Mouse (Mus musculus) kidney, postnatal 0 days (tissue): ENCODE results near the gene Kmt5a. TPM values are rescaled to one million over a fixed set of nuclear protein-coding genes. Genes with fewer than 3 reads are reported as not detected.

Source experiments
- ATAC-seq: fragments of 200-750 bp; cut with Nextera tagmentation; replicated peaks from 2 replicates; pipeline ENCODE4 v1.8.0; 2017; ENCODE audit warnings: low read depth, moderate number of reproducible peaks, moderate TSS enrichment, moderate library complexity; ENCODE audit not compliant: low FRiP score
- DNase-seq: peaks from one replicate; pipeline ENCODE4 v3.0.0-alpha.2; 2016; ENCODE audit warnings: low spot score
- H3K27ac ChIP-seq: fragments of 300-500 bp; sonication (generic); 2 replicates; pipeline ENCODE4 v1.5.1; 2014; ENCODE audit warnings: mild to moderate bottlenecking
- H3K27me3 ChIP-seq: fragments of 300-500 bp; sonication (generic); 2 replicates; pipeline ENCODE4 v1.6.1; 2014; ENCODE audit warnings: low read length, mixed read lengths; ENCODE audit not compliant: insufficient read depth
- H3K36me3 ChIP-seq: fragments of 300-500 bp; sonication (generic); 2 replicates; pipeline ENCODE4 v1.6.1; 2014; ENCODE audit warnings: low read length, mixed read lengths; ENCODE audit not compliant: insufficient read depth
- H3K4me1 ChIP-seq: fragments of 300-500 bp; sonication (generic); replicated peaks from 2 replicates; pipeline ENCODE4 v1.6.1; 2014; ENCODE audit warnings: antibody characterized with exemption, low read length, mixed read lengths; ENCODE audit not compliant: insufficient read depth
- H3K4me2 ChIP-seq: fragments of 300-500 bp; sonication (generic); 2 replicates; pipeline ENCODE4 v1.6.1; 2014; ENCODE audit warnings: mild to moderate bottlenecking, low read length, moderate library complexity, mixed read lengths
- H3K4me3 ChIP-seq: fragments of 300-500 bp; sonication (generic); replicated peaks from 2 replicates; pipeline ENCODE4 v1.5.1; 2014; ENCODE audit warnings: low read depth, low read length
- H3K9ac ChIP-seq: fragments of 300-500 bp; sonication (generic); 2 replicates; pipeline ENCODE4 v1.6.1; 2014; ENCODE audit warnings: low read depth, low read length
- H3K9me3 ChIP-seq: fragments of 300-500 bp; sonication (generic); replicated peaks from 2 replicates; pipeline ENCODE4 v1.6.1; 2016; ENCODE audit warnings: low read length, inconsistent platforms, mixed read lengths
- CTCF ChIP-seq: IDR thresholded peaks from 2 replicates; pipeline ENCODE4 v1.5.1; 2016; ENCODE audit warnings: antibody characterized with exemption, low read depth, mild to moderate bottlenecking, moderate library complexity
- WGBS: fragments of 180-500 bp; shearing (Covaris S2); extraction: QIAGEN DNeasy Blood & Tissue Kit; methylation state at CpG from one replicate; pipeline ENCODE4 v1.1.7; 2014; 5-methylcytosine and 5-hydroxymethylcytosine counted together
- polyA plus RNA-seq: library from polyadenylated mRNA; unstranded; fragments of >200 nt; fragmentation: Nextera tagmentation; extraction: Ambion mirVana; gene quantifications from 2 replicates; pipeline ENCODE4 v1.2.1, GENCODE M21; 2015

Gene Kmt5a
- polyA plus RNA-seq, 1 experiment from 2014 or later: 47.5 TPM

GRCm38 (mm10) chr5:124433048-124433447, 6.7 kb upstream of the Kmt5a start:
- no peak for ATAC-seq
- 63% methylated on average over 2 of the region's 2 CpGs for WGBS

GRCm38 (mm10) chr5:124438229-124438628, 1.5 kb upstream of the Kmt5a start:
- ATAC-seq (no peak), DNase-seq (no peak)
- no peaks in the 10 kb centered on the region for H3K27me3 ChIP-seq
- no peak overlapping the region for H3K9ac ChIP-seq
- no peak overlapping the region for H3K4me3 ChIP-seq
- no peaks in the 10 kb centered on the region for H3K9me3 ChIP-seq
- H3K27ac ChIP-seq: no peak overlapping the region
- 90% methylated on average over 5 of the region's 5 CpGs for WGBS
- no peak overlapping the region for H3K4me2 ChIP-seq
- TF ChIP-seq CTCF: peak; percentile 54
- 0 out of 2 replicates have a peak, but pooled peaks cover 4% of the 10 kb centered on the region for H3K4me1 ChIP-seq
- no peaks in the 10 kb centered on the region for H3K36me3 ChIP-seq

More at GRCm38 (mm10) chr5:124433048-124433447, 6.7 kb upstream of the Kmt5a start:
- Histone ChIP-seq H3K36me3 (no peaks in the 10 kb centered on the region), H3K4me2 (no peak overlapping the region), H3K4me1 (no peaks in the 10 kb centered on the region), H3K9me3 (no peaks in the 10 kb centered on the region), H3K9ac (no peak overlapping the region), H3K27ac (no peak overlapping the region), H3K27me3 (no peaks in the 10 kb centered on the region), H3K4me3 (no peak overlapping the region)
- no peak for TF ChIP-seq CTCF
- no peak for DNase-seq

GRCm38 (mm10) chr5:124438746-124439145, 984 bp upstream of the Kmt5a start:
- no peak for TF ChIP-seq CTCF
- Histone ChIP-seq H3K4me1 (0 out of 2 replicates have a peak, but pooled peaks cover 4% of the 10 kb centered on the region), H3K9ac (no peak overlapping the region), H3K4me3 (no peak overlapping the region), H3K27me3 (no peaks in the 10 kb centered on the region), H3K4me2 (peak overlapping the region; percentile 98; the same call in 1 of the 2 replicates), H3K27ac (0 out of 2 replicates have a peak overlapping the region, but pooled peaks have one; percentile 8), H3K36me3 (no peaks in the 10 kb centered on the region), H3K9me3 (no peaks in the 10 kb centered on the region)
- 73% methylated on average over 5 of the region's 5 CpGs for WGBS
- DNase-seq (no peak), ATAC-seq (no peak)

- H3K9ac ChIP-seq: peak overlapping the region; percentile 77
- peaks cover 10% of the 10 kb centered on the region for H3K4me1 ChIP-seq
- peak; percentile 85 for DNase-seq
- peak overlapping the region; percentile 98 for H3K4me2 ChIP-seq
- under 1% methylated on average over 30 of the region's 30 CpGs for WGBS
- ATAC-seq: no peak
- H3K27me3 ChIP-seq: no peaks in the 10 kb centered on the region
- H3K4me3 ChIP-seq: peak overlapping the region; percentile 61
- H3K27ac ChIP-seq: peak overlapping the region; percentile 89
- peak; percentile 52 for TF ChIP-seq CTCF
- H3K9me3 ChIP-seq: no peaks in the 10 kb centered on the region
- no peaks in the 10 kb centered on the region for H3K36me3 ChIP-seq
These were observed 468 bp downstream of the Kmt5a start for GRCm38 (mm10) chr5:124440094-124440701.

- peaks cover 10% of the 10 kb centered on the region for H3K4me1 ChIP-seq
- no peaks in the 10 kb centered on the region for H3K9me3 ChIP-seq
- H3K4me2 ChIP-seq: no peak overlapping the region
- DNase-seq: no peak
- no peak overlapping the region for H3K4me3 ChIP-seq
- no peak for TF ChIP-seq CTCF
- H3K36me3 ChIP-seq: 0 out of 2 replicates have a peak, but pooled peaks cover 4% of the 10 kb centered on the region
- no peak for ATAC-seq
- no peak overlapping the region for H3K9ac ChIP-seq
- no peak overlapping the region for H3K27ac ChIP-seq
- no peaks in the 10 kb centered on the region for H3K27me3 ChIP-seq
- 90% methylated on average over 2 of the region's 2 CpGs for WGBS
These were observed 2.9 kb downstream of the Kmt5a start for GRCm38 (mm10) chr5:124442628-124443027.

- H3K27ac ChIP-seq: peak overlapping the region; percentile 88; the same call in 1 of the 2 replicates
- H3K9me3 ChIP-seq: no peaks in the 10 kb centered on the region
- no peak for DNase-seq
- no peak overlapping the region for H3K4me2 ChIP-seq
- peaks cover 10% of the 10 kb centered on the region for H3K4me1 ChIP-seq
- no peak for TF ChIP-seq CTCF
- no peak for ATAC-seq
- no peak overlapping the region for H3K4me3 ChIP-seq
- WGBS: 77% methylated on average over 3 of the region's 3 CpGs
- peaks cover 14% of the 10 kb centered on the region; the same call in 1 of the 2 replicates for H3K36me3 ChIP-seq
- no peaks in the 10 kb centered on the region for H3K27me3 ChIP-seq
- no peak overlapping the region for H3K9ac ChIP-seq
These were observed 4.5 kb downstream of the Kmt5a start for GRCm38 (mm10) chr5:124444208-124444607.
